Mouse (Mus musculus) cerebellum, adult 18-20 months (tissue): Measurements from ENCODE around the gene Hspb9.
A peak's percentile ranks its signal among the peaks of the same experiment; 100 is the strongest.

Experiments
- DNase-seq, 2 experiments: peaks; one replicate each; pipeline ENCODE4 v3.0.0; 2021

Gene Hspb9

DNA sequence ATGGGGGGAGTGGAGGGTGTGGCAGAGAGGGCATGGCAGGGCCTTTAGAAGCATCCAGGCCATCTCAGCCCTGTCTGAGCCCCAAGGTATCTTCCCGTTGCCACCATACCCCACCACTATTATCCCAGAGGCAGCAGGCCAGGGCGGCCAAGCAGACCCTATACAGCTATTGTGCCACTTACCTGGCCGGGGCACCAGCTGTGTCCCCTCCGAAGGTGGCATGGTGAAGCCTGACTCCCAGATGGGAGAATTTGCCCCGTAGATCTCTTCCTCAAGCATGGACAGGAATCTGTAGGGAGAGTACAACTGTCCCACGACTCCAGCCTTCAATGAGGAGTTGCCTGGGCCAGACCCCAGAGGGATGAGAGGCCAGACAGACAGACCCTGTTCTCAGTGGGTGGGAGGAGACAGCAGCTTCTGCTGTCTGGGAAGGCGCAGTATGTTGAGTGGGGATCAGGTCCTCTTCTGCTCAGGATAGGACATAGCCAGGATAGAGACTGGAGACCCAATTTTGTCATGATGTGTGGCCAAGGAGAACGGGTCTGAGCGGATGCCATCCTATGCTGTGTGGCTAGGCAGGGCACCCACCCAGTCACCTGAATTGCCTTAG is 4.3 kb upstream of the Hspb9 start:
- DNase-seq: no peak

DNA sequence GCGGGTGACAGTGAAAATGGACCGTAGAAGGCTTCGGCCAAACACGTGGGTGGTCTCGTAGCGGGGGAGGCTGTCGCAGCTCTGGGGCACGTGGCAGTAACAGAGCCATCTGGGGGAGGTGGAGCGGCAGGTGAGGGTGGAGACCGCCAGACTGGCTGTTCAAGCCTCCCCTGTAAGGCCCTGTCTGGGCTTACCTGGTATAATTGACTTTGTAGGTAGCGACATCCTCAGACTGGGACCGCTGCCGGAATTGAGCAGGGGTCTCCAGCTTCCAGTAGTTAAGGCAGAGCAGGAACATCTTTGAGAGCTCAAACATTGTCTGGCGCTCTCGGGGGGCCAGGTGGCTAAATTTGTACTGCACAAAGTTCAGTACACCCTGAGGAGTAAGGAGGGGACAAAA is 3.1 kb upstream of the Hspb9 start:
- no peak for DNase-seq

DNA sequence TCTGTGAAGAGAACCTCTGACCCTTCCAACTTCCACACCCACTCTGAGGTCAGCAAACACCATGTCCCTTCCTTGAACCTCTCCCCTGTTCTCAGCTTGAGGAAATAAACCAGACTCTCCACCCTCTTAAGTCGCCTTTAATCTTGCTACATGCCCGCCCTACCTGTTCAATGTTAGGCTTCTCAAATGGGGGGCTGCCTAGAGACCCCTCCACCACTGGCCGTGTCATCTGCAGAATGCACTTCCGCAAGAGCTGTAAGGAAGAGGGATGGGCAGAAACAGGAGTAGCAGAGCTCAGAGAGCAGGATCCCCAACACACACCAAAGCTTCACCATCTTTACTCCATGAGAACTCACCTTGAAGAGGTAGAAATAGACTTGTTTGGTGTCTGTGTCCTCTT is 2.7 kb upstream of the Hspb9 start:
- DNase-seq: no peak

DNA sequence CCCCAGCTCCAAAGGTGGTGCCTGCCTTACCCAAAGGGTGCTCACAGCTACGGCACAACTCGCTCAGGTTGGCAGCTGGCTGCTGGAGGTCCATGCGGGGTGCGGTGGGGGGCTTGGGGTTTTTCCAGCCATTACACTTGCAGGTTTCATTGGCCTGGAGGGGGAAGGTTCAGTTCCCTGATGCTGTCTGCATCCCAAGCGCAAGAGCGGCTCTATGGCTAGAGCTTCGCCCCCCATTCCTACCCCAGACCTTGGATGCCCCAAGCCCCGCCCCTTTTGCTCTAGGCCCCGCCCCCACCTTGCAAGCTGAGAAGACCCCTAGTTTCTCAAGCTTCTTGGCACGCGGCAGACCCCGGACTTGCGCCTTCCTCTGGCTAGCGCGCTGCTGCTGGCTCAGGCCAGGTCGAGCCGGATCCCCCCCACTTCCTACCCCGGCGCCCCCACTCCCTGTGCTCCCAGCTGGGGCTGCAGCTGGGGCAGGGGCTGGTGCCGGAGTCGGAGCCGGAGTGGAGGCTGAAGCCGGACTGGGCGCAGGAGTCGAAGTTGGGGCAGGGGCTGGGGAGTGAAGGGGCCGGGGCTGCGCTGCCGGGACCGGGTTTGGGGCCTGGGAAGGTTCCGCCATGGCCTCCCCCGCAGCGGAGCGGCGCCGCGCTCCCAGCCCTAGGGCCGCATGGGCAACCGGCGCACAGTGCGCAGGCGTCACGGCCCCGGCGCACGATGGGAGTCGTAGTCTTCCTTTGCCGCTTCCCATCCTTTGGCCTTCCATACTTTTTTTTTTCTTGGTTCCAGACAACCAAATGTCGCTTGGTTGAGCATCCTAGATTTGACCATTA is 1.7 kb upstream of the Hspb9 start, which contains the start of gene Kat2a:
Kat2a (minus strand) TSS at position 683 of the 833 bp plus-strand sequence.
- peak; percentile 89 to 92 for DNase-seq

DNA sequence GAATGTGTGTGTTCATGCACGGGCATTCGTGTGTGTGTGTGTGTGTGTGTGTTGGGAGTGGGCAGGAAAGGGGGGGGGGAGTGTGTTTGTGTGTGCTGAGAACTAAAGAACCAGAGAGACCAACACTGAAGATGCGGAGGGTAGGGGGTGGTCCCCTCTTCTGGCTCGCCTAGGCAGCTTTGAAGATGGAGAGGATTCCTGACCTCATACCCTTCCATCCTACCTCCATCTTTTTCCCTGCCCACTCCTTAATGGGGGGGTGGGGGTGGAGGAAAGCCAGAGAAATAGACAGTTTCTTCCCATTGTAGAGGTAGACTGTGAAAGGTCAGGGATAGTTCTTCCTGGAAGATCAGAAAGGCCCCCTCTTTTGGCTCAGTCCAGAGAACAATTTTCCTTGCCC is 476 bp upstream of the Hspb9 start:
- DNase-seq: no peak

DNA sequence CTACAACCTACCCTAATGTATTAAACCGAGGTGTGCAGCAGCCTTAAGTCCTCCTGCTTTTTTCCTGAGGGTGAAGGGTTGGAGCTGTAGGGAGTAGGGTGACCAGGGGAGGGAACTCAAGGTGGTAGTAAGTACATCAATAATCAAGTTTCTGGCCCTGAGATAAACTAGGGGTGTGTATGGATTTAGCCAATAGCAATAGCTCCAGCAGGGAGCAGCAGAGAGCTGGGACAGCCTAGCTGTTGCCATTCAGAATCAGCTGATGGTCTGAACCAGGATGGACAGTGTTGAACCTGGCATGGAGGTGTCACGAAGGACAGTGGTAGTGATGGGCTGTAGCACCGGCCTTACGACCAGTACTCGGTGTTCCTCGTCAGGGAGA is 875 bp downstream of the Hspb9 start:
- peak; percentile 80 to 82 for DNase-seq

DNA sequence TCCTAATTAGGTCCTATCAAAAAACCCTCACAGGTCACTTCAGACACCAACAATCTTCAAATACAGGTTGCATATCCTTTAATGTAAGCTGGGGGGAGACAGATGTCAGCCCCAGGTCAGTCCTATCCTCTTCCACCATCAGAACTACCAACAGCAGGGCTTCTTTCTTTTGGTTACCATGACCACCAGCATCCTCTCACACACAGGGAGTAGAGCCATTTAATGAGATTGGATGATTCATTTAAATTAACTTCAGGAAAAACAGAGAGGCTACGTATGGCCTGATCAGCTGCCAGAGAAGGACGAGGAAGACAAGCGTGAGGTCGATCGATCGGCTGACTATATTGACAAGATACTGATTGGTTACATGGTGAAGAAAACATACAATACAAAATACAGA is 1.3 kb downstream of the Hspb9 start:
- no peak for DNase-seq

DNA sequence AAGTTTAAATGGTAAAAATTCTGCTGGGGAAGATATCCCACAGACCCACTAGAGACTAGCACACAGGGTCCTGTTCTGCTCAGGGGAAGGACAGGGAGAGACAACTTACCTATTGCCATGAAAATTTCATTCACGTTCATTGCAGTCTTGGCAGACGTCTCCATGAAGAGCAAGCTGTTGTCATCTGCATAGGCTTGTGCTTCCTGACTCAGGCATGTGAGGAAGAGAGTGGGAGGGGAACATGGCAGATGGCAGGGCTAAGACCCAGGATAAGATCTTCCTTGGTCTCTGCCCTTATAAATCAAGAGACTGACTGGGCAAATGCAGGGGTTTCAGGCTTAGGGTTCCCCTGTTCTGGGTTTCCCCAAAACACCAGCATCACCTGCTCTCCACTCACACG is 3.0 kb downstream of the Hspb9 start:
- DNase-seq: no peak

DNA sequence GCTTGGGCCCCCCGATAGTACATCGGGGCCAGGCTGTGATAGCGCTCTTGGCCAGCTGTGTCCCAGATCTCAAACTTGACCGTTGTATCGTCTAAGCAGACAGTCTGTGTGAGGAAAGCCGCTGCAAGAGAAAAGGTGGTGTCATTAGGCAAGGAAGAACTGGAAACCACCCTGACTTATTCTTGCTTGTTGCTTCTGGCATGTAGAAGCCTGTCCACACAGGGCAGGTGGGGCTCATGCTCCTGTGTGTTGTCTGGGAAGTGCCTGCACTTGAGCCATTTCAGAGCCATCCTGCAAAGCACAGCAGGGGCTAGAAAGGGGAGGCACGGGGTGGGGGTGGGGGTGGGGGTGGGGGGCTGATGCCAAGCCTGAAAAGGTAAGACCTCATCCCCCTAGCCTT is 4.8 kb downstream of the Hspb9 start:
- no peak for DNase-seq

DNA sequence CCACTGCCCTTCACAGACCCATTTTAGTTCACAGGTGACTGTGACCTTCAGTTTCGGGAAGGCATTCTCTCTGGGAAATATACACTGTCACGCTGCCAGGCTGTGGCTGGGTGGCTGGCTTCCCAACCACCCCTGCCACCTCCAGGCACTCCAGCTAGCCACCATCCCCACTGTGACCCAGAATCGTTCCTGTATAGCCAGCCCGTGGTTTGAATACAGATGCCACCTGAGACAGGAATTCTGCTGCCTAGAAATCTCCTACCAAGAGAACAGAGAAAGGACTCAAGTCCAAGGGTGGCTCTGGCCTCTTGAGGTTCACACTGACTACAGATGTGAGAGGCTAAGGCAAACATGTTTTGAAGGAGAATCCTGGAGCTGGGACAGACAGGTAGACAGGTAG is 5.2 kb downstream of the Hspb9 start:
- DNase-seq: no peak

DNA sequence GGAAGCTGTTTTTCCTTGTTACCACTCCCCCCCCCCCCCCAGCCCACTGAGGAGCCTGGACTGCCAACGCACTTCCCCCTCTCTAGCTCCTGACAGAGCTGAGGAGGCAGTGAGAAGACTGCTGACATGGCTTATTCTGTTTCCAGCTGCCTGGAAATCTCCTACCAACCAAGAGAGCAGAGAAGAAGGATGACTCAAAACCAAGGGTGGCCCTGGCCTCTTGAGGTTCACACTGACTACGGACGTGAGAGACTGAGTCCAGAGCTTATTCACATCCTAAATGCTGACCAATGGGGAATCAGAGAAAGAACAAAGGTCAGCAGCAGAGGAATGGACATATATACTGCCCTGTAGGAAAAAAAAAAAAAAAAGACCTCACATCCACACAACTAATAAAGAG is 5.7 kb downstream of the Hspb9 start:
- no peak for DNase-seq

DNA sequence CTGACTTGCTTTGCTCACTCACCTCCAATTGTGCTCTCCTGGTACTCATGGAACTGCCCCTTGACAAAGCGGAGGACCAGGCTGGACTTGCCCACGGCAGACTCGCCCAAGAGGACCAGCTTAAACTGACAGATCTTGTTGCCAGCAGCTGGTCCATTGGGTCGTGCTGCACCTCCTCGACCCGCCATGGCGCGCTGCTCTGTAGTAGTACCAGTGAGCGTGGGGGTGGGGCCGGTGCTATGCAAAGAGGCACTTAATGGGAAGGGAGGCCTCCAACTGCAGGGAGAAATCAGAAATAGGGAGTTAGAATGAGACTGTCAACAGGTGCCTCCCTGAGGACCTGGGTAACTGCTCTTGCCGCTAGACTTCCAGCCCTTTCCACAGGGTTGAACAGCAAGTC is 6.2 kb downstream of the Hspb9 start:
- DNase-seq: no peak

DNA sequence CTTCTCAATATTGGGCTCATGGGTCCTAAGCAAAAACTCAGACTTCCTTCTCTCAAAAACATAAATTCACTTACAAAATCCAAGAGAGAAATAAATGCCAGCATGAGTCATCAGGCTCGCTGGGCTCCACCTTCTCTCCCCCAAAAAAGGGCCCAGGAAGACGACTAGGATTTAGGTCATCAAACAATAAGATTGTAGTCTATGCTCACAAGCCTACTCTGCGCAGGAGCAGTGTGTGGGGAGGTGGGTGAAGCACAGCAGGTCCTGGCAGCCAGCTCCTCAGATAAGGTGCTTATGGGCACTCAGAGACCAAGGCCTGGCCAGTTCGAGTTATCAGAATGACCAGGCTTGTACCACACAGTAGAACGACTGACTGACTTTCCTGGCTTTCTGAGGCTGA is 6.7 kb downstream of the Hspb9 start:
- no peak for DNase-seq

DNA sequence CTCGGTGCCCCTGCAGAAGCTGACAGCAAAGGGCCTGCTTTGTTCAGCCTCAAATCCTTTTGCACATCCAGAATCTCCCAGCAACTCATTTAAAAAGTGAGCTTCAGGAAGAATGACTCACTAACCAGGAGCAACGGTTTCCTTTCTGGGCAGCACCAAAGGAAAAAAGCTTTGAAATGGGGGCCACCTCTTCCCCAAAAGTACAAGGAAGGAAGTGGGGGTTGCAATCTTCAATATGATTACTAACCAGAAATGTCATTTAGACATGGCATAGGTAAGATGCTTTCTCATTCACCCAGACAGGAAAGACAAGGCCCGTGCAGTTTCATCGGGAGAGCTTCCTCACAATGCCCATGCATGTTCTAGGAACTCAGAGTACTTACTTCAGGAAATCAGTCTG is 7.6 kb downstream of the Hspb9 start:
- DNase-seq: no peak

DNA sequence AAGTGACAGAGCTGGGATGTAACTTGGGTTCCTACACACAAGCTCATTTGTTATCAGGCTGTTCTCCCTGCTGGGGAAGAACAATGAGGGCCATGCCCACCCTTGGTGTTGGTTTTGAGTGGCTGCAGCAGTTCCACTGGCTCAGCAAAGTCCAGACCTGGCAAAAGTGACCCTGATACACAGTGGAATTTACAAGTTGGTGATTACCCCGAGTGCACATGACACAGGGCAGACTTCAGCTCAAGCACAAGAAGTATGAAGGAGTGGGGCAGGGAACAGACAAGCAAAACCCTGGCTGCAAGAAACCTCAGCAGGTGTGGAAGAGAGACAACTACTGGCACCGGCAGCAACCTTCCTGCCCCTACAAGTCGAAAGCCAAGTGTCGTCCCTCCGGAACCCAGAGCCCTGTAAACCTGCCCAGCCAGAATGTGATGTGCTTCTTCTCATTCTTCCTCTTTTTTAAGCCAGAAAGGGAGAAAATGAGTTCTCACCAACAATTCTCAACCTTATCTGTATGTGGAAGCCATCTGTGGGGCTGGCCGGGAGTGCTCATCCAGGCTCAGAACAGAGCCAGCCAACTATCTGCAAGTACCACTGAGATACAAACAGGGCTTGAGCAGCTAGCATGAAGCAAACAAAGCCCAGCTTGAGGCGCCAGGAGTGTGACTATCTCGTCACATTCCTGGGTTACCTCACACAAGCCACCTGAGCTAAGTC is 8.3 kb downstream of the Hspb9 start:
- DNase-seq: no peak

DNA sequence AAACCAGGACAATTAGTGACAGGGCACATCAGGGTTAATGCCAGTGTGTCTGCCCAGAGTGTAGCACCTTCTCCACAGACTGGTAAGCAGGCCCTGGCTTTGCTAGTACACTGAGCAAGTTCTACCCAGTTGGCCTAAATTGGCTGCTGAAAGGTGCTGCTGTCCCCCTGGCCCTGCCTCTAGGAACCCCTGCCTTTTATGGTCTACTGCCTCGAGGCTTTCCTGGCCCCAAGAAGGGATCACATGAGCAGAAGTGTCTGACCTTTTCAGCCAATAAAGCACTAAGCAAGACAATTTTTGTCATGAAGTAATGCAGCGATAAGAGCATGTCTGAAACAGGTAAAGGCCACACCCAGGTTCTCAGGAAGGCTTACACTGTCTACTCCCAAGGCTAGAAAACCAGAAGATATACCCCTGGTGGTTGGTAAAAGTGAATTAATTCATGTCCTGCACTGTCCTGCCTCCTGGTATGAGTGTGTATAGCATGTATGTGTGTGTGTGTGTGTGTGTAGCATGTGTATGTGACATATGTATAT is 8.9 kb downstream of the Hspb9 start:
- no peak for DNase-seq

DNA sequence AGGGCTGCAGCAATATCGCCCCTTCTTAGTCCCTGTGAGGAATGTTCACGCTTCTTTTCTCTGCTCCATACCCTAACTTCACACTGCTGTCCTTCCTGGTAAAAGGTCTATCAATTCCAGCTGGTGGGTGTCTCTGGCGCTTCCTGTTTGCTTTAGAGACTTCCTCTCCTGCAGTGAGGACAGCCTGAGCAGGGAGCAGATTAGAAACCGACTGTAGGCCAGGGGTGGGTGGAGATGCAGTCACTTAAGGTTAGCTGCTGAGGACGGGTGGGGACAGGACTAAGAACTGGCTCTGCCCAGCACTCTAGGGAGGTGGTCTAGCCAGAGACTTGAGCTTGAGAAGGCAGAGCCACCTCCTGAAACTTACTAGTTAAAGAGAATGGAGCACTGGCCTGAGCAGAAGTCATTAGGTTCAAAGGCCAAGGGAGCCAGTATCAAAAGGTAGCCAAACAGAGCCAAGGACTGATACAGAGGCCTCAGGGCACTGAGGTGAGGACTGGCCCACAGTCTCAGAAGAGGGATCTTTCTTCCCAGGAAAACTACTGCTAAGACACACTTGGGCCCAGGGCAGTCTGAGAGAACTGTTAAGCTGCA is 11.4 kb downstream of the Hspb9 start:
- no peak for DNase-seq

DNA sequence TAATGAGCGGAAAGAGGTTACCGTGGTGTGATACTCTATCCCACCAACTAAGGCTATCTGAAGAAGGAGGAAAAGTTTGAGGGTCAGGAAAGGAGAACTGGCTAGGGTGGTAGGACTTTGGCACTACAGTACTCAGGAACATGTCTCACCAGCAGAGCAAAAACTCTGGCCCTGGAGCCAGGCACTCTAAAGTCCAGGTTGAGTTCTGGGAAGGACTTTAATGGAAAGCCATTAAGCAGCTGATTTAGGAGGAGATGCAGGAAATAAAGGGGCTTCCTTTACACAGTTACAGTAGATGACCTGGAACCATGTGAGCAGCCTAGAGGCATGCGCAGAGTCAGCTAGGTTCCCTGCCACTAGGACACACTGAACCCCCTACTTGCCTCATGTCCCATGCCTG is 13.6 kb downstream of the Hspb9 start:
- DNase-seq: no peak

DNA sequence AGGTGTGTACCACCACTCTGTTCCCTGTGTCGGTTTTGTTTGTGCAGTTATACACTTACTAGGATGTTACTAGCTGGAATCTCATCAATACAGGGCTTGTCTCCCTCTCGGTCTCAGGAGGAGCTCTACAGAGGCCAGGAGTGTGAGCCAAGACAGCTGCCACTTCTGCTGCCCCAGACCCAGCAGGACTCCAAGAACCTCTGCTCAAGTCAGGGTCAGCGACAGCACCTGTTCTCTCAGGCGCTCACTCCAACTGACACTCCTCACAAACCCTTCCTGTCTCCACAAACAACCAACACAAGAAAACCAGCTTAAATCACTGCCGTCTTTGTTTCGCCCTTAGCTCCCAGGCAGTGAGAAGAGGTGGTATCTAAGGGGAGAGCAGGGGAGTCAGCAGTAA is 15.0 kb downstream of the Hspb9 start:
- no peak for DNase-seq

DNA sequence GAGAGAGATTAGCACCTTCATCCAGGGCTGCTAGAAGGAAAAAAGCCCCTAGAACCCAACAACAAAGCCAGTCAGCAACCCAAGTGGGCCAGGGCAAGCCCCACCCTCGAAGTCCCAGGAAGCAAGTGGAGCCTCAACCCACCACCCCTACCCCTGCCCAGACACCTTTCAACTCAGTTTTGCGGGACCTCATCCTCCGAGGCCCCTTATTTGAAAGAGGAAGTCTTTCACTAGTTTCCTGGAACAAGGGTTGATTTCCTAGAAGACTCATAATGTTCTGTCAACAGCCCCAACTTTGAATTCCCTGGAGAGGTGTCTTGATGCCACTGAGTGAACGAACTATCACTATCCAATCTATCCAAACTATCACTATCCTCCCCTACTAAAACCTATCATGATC is 16.3 kb downstream of the Hspb9 start:
- no peak for DNase-seq

DNA sequence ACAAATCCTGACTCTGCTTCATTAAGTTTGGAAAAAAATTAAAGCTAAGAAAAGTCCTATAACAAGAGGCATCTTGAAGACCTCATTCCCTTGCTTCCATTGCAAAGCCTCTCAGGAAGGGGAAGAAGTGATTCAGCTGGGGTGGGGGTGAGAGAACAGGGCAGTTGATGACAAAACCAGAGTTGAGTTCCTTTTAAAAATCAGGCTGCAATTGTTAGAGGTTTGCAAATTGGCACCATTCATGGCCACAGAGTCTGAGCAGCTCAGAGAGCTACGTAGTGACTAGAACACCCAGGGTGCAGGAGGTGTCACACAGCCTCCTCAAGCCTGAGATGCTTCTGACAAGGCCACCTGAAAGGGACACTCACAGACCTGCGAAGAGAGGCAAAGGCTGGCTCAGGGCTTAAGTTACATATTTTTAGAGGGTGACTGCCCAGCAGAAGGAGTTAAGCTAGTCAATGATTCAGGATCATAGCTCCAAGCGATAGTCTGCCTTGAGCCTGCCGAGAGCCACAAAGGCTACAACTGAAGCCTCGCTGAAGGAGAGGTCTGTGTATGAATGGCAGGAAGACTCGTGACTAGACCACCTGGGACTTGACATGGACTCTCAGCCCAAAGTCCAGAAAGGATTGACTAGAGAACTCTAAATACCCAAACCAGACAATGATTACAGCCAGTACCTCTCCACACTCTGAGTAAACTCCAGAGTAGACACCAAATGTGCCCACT is 17.0 kb downstream of the Hspb9 start:
- no peak for DNase-seq

DNA sequence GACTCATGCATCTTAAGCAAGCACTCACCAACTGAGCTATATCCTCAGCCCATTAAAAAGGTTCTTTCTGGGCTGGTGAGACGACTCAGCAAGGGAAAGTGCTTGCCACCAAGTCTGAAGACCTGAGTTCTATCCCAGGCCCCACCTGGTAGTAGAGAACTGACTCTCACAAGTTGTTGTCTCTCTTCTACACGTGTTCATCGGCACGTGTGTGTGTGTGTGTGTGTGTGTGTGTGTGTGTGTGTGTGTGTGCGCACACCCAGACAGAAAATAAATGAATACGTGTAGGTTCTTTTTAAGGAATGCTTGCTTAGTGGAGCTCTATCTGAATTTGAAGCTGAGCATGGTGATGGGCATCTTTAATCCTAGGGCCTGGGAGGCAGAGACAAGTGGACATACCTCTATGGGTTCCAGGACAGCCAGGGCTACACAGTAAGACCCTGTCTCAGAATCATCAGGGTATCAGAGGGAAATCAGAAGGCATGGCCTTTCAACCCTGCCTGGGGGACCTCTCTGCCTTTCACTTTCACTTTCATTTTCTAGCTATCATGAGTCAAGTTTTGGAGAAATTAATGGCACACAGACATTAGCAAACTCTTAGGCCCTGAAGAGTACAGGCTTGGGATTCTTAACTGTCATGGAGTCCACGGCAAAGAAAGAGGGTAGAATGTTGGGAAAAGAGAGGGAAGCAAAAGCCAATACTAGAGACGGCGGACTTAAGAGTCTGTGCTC is 21.6 kb downstream of the Hspb9 start:
- no peak for DNase-seq
